In the genomic region with DNA sequence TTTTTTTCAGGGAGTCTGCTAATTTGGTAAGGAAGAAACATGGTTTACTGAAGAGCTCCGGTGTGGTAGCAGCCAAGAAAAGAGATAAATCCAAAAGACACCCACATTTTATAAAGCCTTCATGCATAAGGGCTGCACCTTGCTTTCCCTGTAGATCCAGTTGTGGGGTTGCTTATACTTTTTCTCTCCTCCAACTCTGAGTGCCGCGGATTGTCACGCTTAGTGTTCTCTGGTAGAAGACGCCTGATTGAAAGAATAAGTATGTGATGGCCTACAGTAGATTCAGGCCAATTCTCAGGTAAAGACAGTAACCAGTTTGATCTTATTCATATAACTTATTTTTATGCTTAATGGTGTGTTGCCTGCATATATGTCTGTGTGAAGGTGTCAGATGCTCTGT, we compare ENCODE assay signal across 19 mouse cellular contexts. TPM values are rescaled to one million over a fixed set of nuclear protein-coding genes. Genes with fewer than 3 reads are reported as not detected.
DNase-seq lines count a peak whose midpoint lies in the region; ATAC-seq lines count a peak whose summit lies in the region.
"Had no signal": no experiment of that assay in that cellular context is flagged by ENCODE, and none has a peak within 500 bp of the region (broad histone marks: within the 10 kb centered on the region; RNA-seq: fewer than 3 reads in every experiment).

No protein-coding gene starts in this region.

- intact Hi-C loops in heart, postnatal 36 days (cut with DNase I): no loop called here

- no peak for ATAC-seq in inflammation-experienced regulatory T-cells, adult 6 months
- ATAC-seq: activated CD4-positive, CD25-positive, alpha-beta regulatory T cell, adult 4 months; forebrain, embryonic 13.5 days; forebrain, embryonic 15.5 days; forebrain, postnatal 0 days; Patski had no signal

- DNase-seq in heart, adult 11 months: peak; percentile 74
- no peak for DNase-seq in heart, postnatal 36 days
- peak; percentile 47 for DNase-seq in R1 (ENCODE audit: low read depth, low spot score)
- DNase-seq in kidney, adult 9 months: no peak
- DNase-seq: adrenal gland, adult 8-10 months; adrenal gland, postnatal 14 days; adrenal gland, postnatal 36 days; cerebellum, adult 11-12 months; cerebellum, adult 2 months; cerebellum, adult 9-10 months; cerebellum, postnatal 10 days; cerebellum, postnatal 25 days; forebrain, postnatal 0 days had no signal

RNA-seq across cellular contexts. Expression of a gene that starts 54.7 kb away (rescaled TPM):
- 1 to 10 TPM; 7.2 to 7.5 TPM for total RNA-seq in heart, postnatal 36 days (2021)
- polyA plus RNA-seq in inflammation-experienced regulatory T-cells, adult 6 months (2017; shearing (Covaris generic)): under 1 TPM in 1 of 3 experiments, not detected in 2; 0.07 TPM
- polyA plus RNA-seq: G1E had no signal

Comparison
In these comparisons a context has a peak if more than half of its experiments do, and no peak if none do; other contexts are left out.
1. DNase-seq: peak in heart, adult 11 months (single experiment) and R1 (single experiment); none in heart, postnatal 36 days (0 of 2) and kidney, adult 9 months (single experiment).